Mouse (Mus musculus) CH12.LX (cell line): Measurements from ENCODE around the gene Gnb1.

Experiments
- GABPA ChIP-seq: IDR thresholded peaks from 2 replicates; pipeline ENCODE4 v1.6.1; 2012; ENCODE audit warnings: low read depth, low read length, improper control_type of control experiment, inconsistent platforms; ENCODE audit not compliant: insufficient replicate concordance
- MYC ChIP-seq: IDR thresholded peaks from 2 replicates; pipeline ENCODE4 v1.6.1; 2011; ENCODE audit warnings: low read depth, mild to moderate bottlenecking, improper control_type of control experiment, low read length
- POLR2A ChIP-seq: IDR thresholded peaks from 2 replicates; pipeline ENCODE4 v1.6.1; 2011; ENCODE audit warnings: low read depth, mild to moderate bottlenecking, improper control_type of control experiment, low read length
- UBTF ChIP-seq: IDR thresholded peaks from 2 replicates; pipeline ENCODE4 v1.6.1; 2012; ENCODE audit warnings: low read depth, mild to moderate bottlenecking, inconsistent platforms, low read length, improper control_type of control experiment, moderate library complexity
- USF1 ChIP-seq: IDR thresholded peaks from 2 replicates; pipeline ENCODE4 v1.6.1; 2014; ENCODE audit warnings: low read depth, mild to moderate bottlenecking, inconsistent platforms, low read length, improper control_type of control experiment

DNA sequence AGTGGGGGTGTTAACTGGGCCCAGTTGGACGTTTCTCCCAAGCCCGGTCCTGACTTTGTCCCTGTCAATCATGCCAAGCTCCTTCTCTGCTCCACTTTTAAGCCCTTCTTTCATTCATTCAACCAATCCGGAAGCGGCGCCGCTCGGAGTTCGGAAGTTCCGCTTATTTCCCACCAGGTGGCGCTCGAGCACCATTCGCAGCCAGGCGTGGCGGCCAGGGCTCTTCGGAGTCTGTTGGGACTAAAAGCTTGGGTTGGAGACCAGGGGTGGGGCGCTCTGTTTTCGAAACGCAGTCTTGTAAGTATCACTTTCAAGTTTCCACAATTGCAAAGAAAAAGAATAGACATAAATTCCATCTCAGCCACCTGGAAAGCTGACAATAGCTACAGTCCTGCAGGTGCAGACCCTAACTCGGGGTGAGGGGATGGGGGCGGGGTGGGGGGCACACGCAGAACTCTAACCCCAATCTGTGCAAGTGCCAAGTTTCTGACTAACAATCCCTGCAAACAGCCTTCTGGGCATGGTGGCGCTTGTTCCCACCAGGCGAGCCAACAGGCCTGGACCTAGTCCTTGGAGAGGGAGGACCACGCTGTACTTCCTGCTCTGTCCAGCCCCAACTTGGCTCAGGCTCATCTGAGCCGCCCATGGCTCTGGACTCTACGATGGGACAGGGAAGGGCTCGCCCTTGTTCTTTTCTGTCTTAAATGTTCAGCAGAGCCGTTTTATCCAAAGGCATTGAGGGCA lies 9.6 kb upstream of the Gnb1 start:
- TF ChIP-seq GABPA (no peak), POLR2A (no peak; the same call in 1 of the 2 replicates), UBTF (no peak), MYC (peak; percentile 60; the same call in 1 of the 2 replicates), USF1 (no peak)
